Mouse (Mus musculus): ENCODE data around the gene Cnnm3. TPM values are rescaled to one million over a fixed set of nuclear protein-coding genes. Genes with fewer than 3 reads are reported as not detected.
A peak's percentile ranks its signal among the peaks of the same experiment; 100 is the strongest.

The Cnnm3 gene
- polyA plus RNA-seq, 1 experiment from 2014 or later, result 3.0 TPM

- H3K4me2 ChIP-seq (ENCODE audit: low read depth, low read length), result peak overlapping the region; percentile 83
- peak overlapping the region; percentile 48 for H3K9ac ChIP-seq (ENCODE audit: low read length)
- ATAC-seq (ENCODE audit: insufficient read depth, low FRiP score), result no peak
- no peaks in the 10 kb centered on the region for H3K36me3 ChIP-seq (ENCODE audit: control insufficient read depth, insufficient read depth, low read length)
- peak overlapping the region; percentile 69 for H3K4me3 ChIP-seq (replicated peaks; ENCODE audit: low read length)
- no peaks in the 10 kb centered on the region for H3K27me3 ChIP-seq (ENCODE audit: control insufficient read depth, insufficient read depth, low read length)
- H3K9me3 ChIP-seq (replicated peaks; ENCODE audit: control insufficient read depth, low read length), result no peaks in the 10 kb centered on the region
- H3K27ac ChIP-seq (ENCODE audit: low read length), result peak overlapping the region; percentile 76
- WGBS, result 39% methylated on average over 8 of the region's 8 CpGs
- H3K4me1 ChIP-seq (ENCODE audit: control insufficient read depth, insufficient read depth, low read length), result peaks cover 50% of the 10 kb centered on the region
Measured at GRCm38 (mm10) chr1:36475480-36476110, 36.1 kb upstream of the Cnnm3 start.

DNA sequence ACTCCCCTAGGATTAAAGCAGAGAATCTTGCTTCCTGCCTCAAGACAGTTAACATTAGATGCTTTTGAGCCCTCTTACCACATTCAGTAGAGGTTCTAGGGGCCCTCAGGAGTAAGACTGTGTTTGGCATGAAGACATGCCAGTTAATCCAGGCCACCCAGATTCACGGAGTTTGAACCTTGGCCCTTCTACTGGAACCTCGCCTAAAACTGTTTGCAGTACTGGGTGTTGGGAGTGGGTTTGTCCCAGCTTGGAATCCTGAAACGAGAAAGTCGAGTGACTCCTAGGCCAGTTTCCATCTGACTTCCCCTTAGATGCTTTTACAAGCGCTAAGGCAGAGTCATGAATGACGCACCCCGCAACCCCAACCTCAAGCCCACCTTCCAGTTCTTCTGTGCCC is 35.2 kb upstream of the Cnnm3 start:
- H3K9ac ChIP-seq (ENCODE audit: low read length), result peak overlapping the region; percentile 49; the same call in 1 of the 2 replicates
- H3K27me3 ChIP-seq (ENCODE audit: control insufficient read depth, insufficient read depth, low read length), result no peaks in the 10 kb centered on the region
- no peak overlapping the region for H3K4me3 ChIP-seq (replicated peaks; ENCODE audit: low read length)
- peak; percentile 13; the same call in 1 of the 2 replicates for ATAC-seq (ENCODE audit: insufficient read depth, low FRiP score)
- WGBS, result 58% methylated on average over 7 of the region's 7 CpGs
- H3K9me3 ChIP-seq (replicated peaks; ENCODE audit: control insufficient read depth, low read length), result no peaks in the 10 kb centered on the region
- no peaks in the 10 kb centered on the region for H3K36me3 ChIP-seq (ENCODE audit: control insufficient read depth, insufficient read depth, low read length)
- peak overlapping the region; percentile 83 for H3K4me2 ChIP-seq (ENCODE audit: low read depth, low read length)
- peaks cover 50% of the 10 kb centered on the region for H3K4me1 ChIP-seq (ENCODE audit: control insufficient read depth, insufficient read depth, low read length)
- H3K27ac ChIP-seq (ENCODE audit: low read length), result peak overlapping the region; percentile 76

DNA sequence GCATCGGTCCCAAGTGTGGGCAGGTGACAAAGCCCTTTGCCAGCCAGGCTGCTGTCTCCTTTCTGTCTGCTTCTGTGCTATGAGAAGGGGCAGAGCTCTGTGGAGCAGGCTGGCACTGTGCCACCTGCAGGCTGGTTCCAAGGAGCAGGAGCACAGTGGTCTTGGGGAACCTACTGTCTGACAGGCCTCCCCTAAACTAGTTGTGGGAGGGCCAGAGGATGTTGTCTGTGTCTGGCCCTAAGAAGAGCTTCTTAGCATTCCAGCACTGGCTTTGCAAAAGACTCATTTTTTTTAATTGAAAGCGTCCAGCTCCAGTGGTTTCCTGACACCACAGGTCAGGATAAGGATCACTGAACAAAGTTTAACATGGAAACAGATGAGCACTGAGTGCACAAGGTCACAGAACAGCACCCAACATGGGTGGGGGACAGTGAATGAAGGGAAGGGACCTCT is 33.3 kb upstream of the Cnnm3 start:
- 49% methylated on average over 2 of the region's 2 CpGs for WGBS
- ATAC-seq (ENCODE audit: insufficient read depth, low FRiP score), result no peak
- peaks cover 35% of the 10 kb centered on the region for H3K4me1 ChIP-seq (ENCODE audit: control insufficient read depth, insufficient read depth, low read length)
- H3K27me3 ChIP-seq (ENCODE audit: control insufficient read depth, insufficient read depth, low read length), result no peaks in the 10 kb centered on the region
- no peaks in the 10 kb centered on the region for H3K36me3 ChIP-seq (ENCODE audit: control insufficient read depth, insufficient read depth, low read length)
- no peak overlapping the region for H3K27ac ChIP-seq (ENCODE audit: low read length)
- no peak overlapping the region for H3K4me3 ChIP-seq (replicated peaks; ENCODE audit: low read length)
- no peaks in the 10 kb centered on the region for H3K9me3 ChIP-seq (replicated peaks; ENCODE audit: control insufficient read depth, low read length)
- H3K4me2 ChIP-seq (ENCODE audit: low read depth, low read length), result no peak overlapping the region
- 0 out of 2 replicates have a peak overlapping the region, but pooled peaks have one; percentile 14 for H3K9ac ChIP-seq (ENCODE audit: low read length)

- H3K9ac ChIP-seq (ENCODE audit: low read length), result no peak overlapping the region
- no peaks in the 10 kb centered on the region for H3K9me3 ChIP-seq (replicated peaks; ENCODE audit: control insufficient read depth, low read length)
- WGBS, result 84% methylated on average over 12 of the region's 12 CpGs
- H3K27me3 ChIP-seq (ENCODE audit: control insufficient read depth, insufficient read depth, low read length), result no peaks in the 10 kb centered on the region
- H3K4me2 ChIP-seq (ENCODE audit: low read depth, low read length), result no peak overlapping the region
- H3K36me3 ChIP-seq (ENCODE audit: control insufficient read depth, insufficient read depth, low read length), result no peaks in the 10 kb centered on the region
- H3K27ac ChIP-seq (ENCODE audit: low read length), result no peak overlapping the region
- peaks cover 24% of the 10 kb centered on the region for H3K4me1 ChIP-seq (ENCODE audit: control insufficient read depth, insufficient read depth, low read length)
- no peak overlapping the region for H3K4me3 ChIP-seq (replicated peaks; ENCODE audit: low read length)
- ATAC-seq (ENCODE audit: insufficient read depth, low FRiP score), result no peak
Measured at GRCm38 (mm10) chr1:36479903-36480899, 31.5 kb upstream of the Cnnm3 start.

DNA sequence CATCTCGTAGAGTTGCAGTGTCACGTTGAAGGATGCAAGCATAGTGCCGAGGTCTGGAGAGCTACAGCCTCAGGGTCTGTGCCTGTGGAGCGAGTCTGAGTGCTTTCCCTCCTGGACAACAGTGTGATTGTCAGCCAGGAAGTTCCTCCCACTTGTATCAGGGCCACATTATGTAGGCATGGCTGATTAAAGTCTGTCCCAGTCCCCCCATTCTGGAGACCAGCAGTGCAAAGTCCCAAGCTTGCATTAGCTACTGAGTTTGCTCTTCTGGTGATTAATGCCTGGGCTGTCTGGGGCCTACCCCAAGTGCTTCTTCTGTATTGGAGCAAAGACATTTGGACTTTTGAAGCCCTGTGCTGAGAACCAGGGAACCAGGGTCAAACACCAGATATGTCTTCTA is 27.8 kb upstream of the Cnnm3 start:
- no peaks in the 10 kb centered on the region for H3K9me3 ChIP-seq (replicated peaks; ENCODE audit: control insufficient read depth, low read length)
- H3K9ac ChIP-seq (ENCODE audit: low read length), result no peak overlapping the region
- H3K4me1 ChIP-seq (ENCODE audit: control insufficient read depth, insufficient read depth, low read length), result peaks cover 6% of the 10 kb centered on the region; the same call in 1 of the 2 replicates
- H3K27me3 ChIP-seq (ENCODE audit: control insufficient read depth, insufficient read depth, low read length), result no peaks in the 10 kb centered on the region
- H3K4me3 ChIP-seq (replicated peaks; ENCODE audit: low read length), result no peak overlapping the region
- no peak overlapping the region for H3K4me2 ChIP-seq (ENCODE audit: low read depth, low read length)
- 63% methylated on average over 4 of the region's 4 CpGs for WGBS
- ATAC-seq (ENCODE audit: insufficient read depth, low FRiP score), result peak; percentile 66
- no peak overlapping the region for H3K27ac ChIP-seq (ENCODE audit: low read length)
- H3K36me3 ChIP-seq (ENCODE audit: control insufficient read depth, insufficient read depth, low read length), result no peaks in the 10 kb centered on the region

GRCm38 (mm10) chr1:36485080-36485479 is 26.6 kb upstream of the Cnnm3 start:
- Histone ChIP-seq H3K4me2 (ENCODE audit: low read depth, low read length) (no peak overlapping the region), H3K9ac (ENCODE audit: low read length) (no peak overlapping the region)
- WGBS, result 40% methylated on average over 7 of the region's 7 CpGs

GRCm38 (mm10) chr1:36487111-36487510 is 24.6 kb upstream of the Cnnm3 start:
- H3K9ac ChIP-seq (ENCODE audit: low read length), result no peak overlapping the region
- H3K4me2 ChIP-seq (ENCODE audit: low read depth, low read length), result no peak overlapping the region
- H3K4me1 ChIP-seq (ENCODE audit: control insufficient read depth, insufficient read depth, low read length), result peaks cover 9% of the 10 kb centered on the region
- H3K27ac ChIP-seq (ENCODE audit: low read length), result no peak overlapping the region
- H3K36me3 ChIP-seq (ENCODE audit: control insufficient read depth, insufficient read depth, low read length), result no peaks in the 10 kb centered on the region
- no peaks in the 10 kb centered on the region for H3K9me3 ChIP-seq (replicated peaks; ENCODE audit: control insufficient read depth, low read length)
- WGBS, result 83% methylated on average over 9 of the region's 9 CpGs
- H3K4me3 ChIP-seq (replicated peaks; ENCODE audit: low read length), result no peak overlapping the region
- H3K27me3 ChIP-seq (ENCODE audit: control insufficient read depth, insufficient read depth, low read length), result no peaks in the 10 kb centered on the region
- ATAC-seq (ENCODE audit: insufficient read depth, low FRiP score), result no peak

More at GRCm38 (mm10) chr1:36485080-36485479, 26.6 kb upstream of the Cnnm3 start:
- Histone ChIP-seq H3K9me3 (replicated peaks; ENCODE audit: control insufficient read depth, low read length) (no peaks in the 10 kb centered on the region), H3K27ac (ENCODE audit: low read length) (no peak overlapping the region), H3K4me3 (replicated peaks; ENCODE audit: low read length) (no peak overlapping the region), H3K4me1 (ENCODE audit: control insufficient read depth, insufficient read depth, low read length) (peaks cover 6% of the 10 kb centered on the region; the same call in 1 of the 2 replicates), H3K27me3 (ENCODE audit: control insufficient read depth, insufficient read depth, low read length) (no peaks in the 10 kb centered on the region), H3K36me3 (ENCODE audit: control insufficient read depth, insufficient read depth, low read length) (no peaks in the 10 kb centered on the region)
- no peak for ATAC-seq (ENCODE audit: insufficient read depth, low FRiP score)

DNA sequence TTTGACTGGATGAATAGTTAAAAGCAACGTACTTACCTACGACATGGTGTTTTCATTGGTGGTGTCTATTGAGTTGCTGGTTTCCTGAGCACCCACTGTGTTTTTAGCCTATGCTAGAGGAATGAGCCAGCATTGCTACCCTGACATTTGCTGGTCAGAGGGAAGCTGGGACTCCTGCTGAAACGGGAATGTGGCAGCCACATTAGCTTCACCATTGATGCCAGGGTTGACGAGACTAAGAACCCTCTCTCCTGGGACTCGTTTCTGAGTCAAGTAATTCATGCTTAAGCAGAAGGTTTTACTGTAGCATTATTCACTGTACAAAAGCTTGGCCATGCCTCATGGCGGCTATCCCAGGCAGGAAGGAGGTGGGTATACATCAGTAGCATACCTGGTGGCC is 22.0 kb upstream of the Cnnm3 start:
- Histone ChIP-seq H3K27me3 (ENCODE audit: control insufficient read depth, insufficient read depth, low read length) (no peaks in the 10 kb centered on the region), H3K9ac (ENCODE audit: low read length) (no peak overlapping the region), H3K4me1 (ENCODE audit: control insufficient read depth, insufficient read depth, low read length) (peaks cover 8% of the 10 kb centered on the region; the same call in 1 of the 2 replicates), H3K4me3 (replicated peaks; ENCODE audit: low read length) (no peak overlapping the region), H3K9me3 (replicated peaks; ENCODE audit: control insufficient read depth, low read length) (no peaks in the 10 kb centered on the region), H3K27ac (ENCODE audit: low read length) (no peak overlapping the region), H3K4me2 (ENCODE audit: low read depth, low read length) (no peak overlapping the region), H3K36me3 (ENCODE audit: control insufficient read depth, insufficient read depth, low read length) (no peaks in the 10 kb centered on the region)
- ATAC-seq (ENCODE audit: insufficient read depth, low FRiP score), result no peak
- 82% methylated on average over 6 of the region's 6 CpGs for WGBS
